Comparison of ENCODE assay signal across 22 mouse cellular contexts in genomic region chr6:49046976-49047375, GRCm38 (mm10). TPM values are rescaled to one million over a fixed set of nuclear protein-coding genes. Genes with fewer than 3 reads are reported as not detected.
DNase-seq lines count a peak whose midpoint lies in the region; ATAC-seq and TF ChIP-seq lines count a peak whose summit lies in the region.
"Had no signal": no experiment of that assay in that cellular context is flagged by ENCODE, and none has a peak within 500 bp of the region (broad histone marks: within the 10 kb centered on the region; RNA-seq: fewer than 3 reads in every experiment).

No protein-coding gene starts in this region.

- peak; percentile 71 for DNase-seq in heart, adult 11 months
- no peak for DNase-seq in liver, embryonic 11.5 days (ENCODE audit: low spot score)
- DNase-seq in testis, postnatal 14 days (ENCODE audit: low spot score), result no peak
- DNase-seq in yolk sac, embryonic 10.5 days (ENCODE audit: low spot score), result peak; percentile 16
- DNase-seq in layer of hippocampus, adult 11-12 months (ENCODE audit: low spot score), result no peak
- DNase-seq: adrenal gland, adult 2 months; adrenal gland, postnatal 10 days; adrenal gland, postnatal 25 days; B cell, adult 2 months; cerebellum, adult 11-12 months; cerebellum, adult 2 months; cerebellum, adult 9-10 months; cerebellum, postnatal 10 days; cerebellum, postnatal 25 days had no signal

- H3K9me3 ChIP-seq in heart, embryonic 11.5 days (replicated peaks; ENCODE audit: control insufficient read depth, low read length), result no peaks in the 10 kb centered on the region
- H3K9me3 ChIP-seq in liver, embryonic 16.5 days (replicated peaks; ENCODE audit: control insufficient read depth, low read length), result no peaks in the 10 kb centered on the region
- H3K9me3 ChIP-seq in liver, embryonic 11.5 days (ENCODE audit: control insufficient read depth, low read length), result no peaks in the 10 kb centered on the region
- H3K9me3 ChIP-seq: embryonic facial prominence, embryonic 10.5 days; embryonic facial prominence, embryonic 12.5 days; forebrain, embryonic 13.5 days; forebrain, embryonic 15.5 days had no signal

- H3K27me3 ChIP-seq in heart, embryonic 11.5 days (ENCODE audit: control insufficient read depth, insufficient read depth, low read length), result no peaks in the 10 kb centered on the region
- no peaks in the 10 kb centered on the region for H3K27me3 ChIP-seq in liver, embryonic 16.5 days (ENCODE audit: control insufficient read depth, insufficient read depth, low read depth, low read length)
- H3K27me3 ChIP-seq in liver, embryonic 11.5 days (replicated peaks; ENCODE audit: control insufficient read depth, insufficient read depth, low read length), result no peaks in the 10 kb centered on the region; the same call in 1 of the 2 replicates
- H3K27me3 ChIP-seq in testis, adult 2 months (ENCODE audit: control insufficient read depth, insufficient read depth, low read length), result no peaks in the 10 kb centered on the region
- H3K27me3 ChIP-seq: forebrain, embryonic 13.5 days; forebrain, embryonic 15.5 days had no signal

- H3K27ac ChIP-seq in heart, embryonic 11.5 days (ENCODE audit: low read depth, low read length), result no peak overlapping the region
- H3K27ac ChIP-seq in liver, embryonic 16.5 days (ENCODE audit: low read length), result no peak overlapping the region
- no peak overlapping the region for H3K27ac ChIP-seq in liver, embryonic 11.5 days (ENCODE audit: low read depth, low read length)
- peak overlapping the region; percentile 32; the same call in 1 of the 2 replicates for H3K27ac ChIP-seq in testis, adult 2 months (ENCODE audit: control insufficient read depth, insufficient read depth, low read depth, low read length)
- H3K27ac ChIP-seq: embryonic facial prominence, embryonic 10.5 days; embryonic facial prominence, embryonic 12.5 days; forebrain, embryonic 13.5 days; forebrain, embryonic 15.5 days had no signal

- no peaks in the 10 kb centered on the region for H3K36me3 ChIP-seq in heart, embryonic 11.5 days (ENCODE audit: control insufficient read depth, insufficient read depth, low read length)
- H3K36me3 ChIP-seq in liver, embryonic 16.5 days (ENCODE audit: control insufficient read depth, insufficient read depth), result no peaks in the 10 kb centered on the region
- H3K36me3 ChIP-seq in liver, embryonic 11.5 days (ENCODE audit: control insufficient read depth, insufficient read depth, low read length), result no peaks in the 10 kb centered on the region
- H3K36me3 ChIP-seq in testis, adult 2 months (ENCODE audit: control insufficient read depth, insufficient read depth, low read length), result no peaks in the 10 kb centered on the region
- H3K36me3 ChIP-seq: embryonic facial prominence, embryonic 10.5 days; embryonic facial prominence, embryonic 12.5 days; forebrain, embryonic 15.5 days had no signal

- 72% methylated on average over 8 of the region's 8 CpGs for WGBS in heart, embryonic 11.5 days (ENCODE audit: insufficient replicate concordance)
- 57% methylated on average over 8 of the region's 8 CpGs for WGBS in liver, embryonic 16.5 days (ENCODE audit: insufficient replicate concordance)
- 76% methylated on average over 8 of the region's 8 CpGs for whole genome bisulfite sequencing in liver, embryonic 11.5 days

- no peak overlapping the region for H3K4me3 ChIP-seq in heart, embryonic 11.5 days (ENCODE audit: low read depth, low read length)
- no peak overlapping the region for H3K4me3 ChIP-seq in liver, embryonic 16.5 days (ENCODE audit: low read depth, low read length)
- no peak overlapping the region for H3K4me3 ChIP-seq in liver, embryonic 11.5 days (ENCODE audit: low read depth, low read length)
- no peak overlapping the region for H3K4me3 ChIP-seq in testis, adult 2 months (ENCODE audit: control insufficient read depth, low read depth, low read length)
- H3K4me3 ChIP-seq: embryonic facial prominence, embryonic 10.5 days; embryonic facial prominence, embryonic 12.5 days; forebrain, embryonic 13.5 days; forebrain, embryonic 15.5 days had no signal

- ATAC-seq in heart, embryonic 11.5 days (replicated peaks; ENCODE audit: insufficient number of reproducible peaks, low FRiP score, low TSS enrichment), result no peak
- peak; percentile 69 for ATAC-seq in liver, embryonic 16.5 days (ENCODE audit: low read depth)
- ATAC-seq in liver, embryonic 11.5 days (replicated peaks; ENCODE audit: low FRiP score), result no peak
- ATAC-seq: CD4-positive, CD25-positive, alpha-beta regulatory T cell, adult 4 months; forebrain, embryonic 13.5 days; forebrain, embryonic 15.5 days had no signal

- no peak for TF ChIP-seq POLR2A in testis, adult 2 months (IDR thresholded peaks at IDR 0.05; ENCODE audit: control insufficient read depth, low read depth, low read length)

- H3K4me2 ChIP-seq in heart, embryonic 11.5 days, result no peak overlapping the region
- no peak overlapping the region for H3K4me2 ChIP-seq in liver, embryonic 16.5 days (ENCODE audit: low read depth, low read length)
- H3K4me2 ChIP-seq in liver, embryonic 11.5 days, result no peak overlapping the region
- H3K4me2 ChIP-seq: embryonic facial prominence, embryonic 12.5 days; forebrain, embryonic 13.5 days; forebrain, embryonic 15.5 days had no signal

- H3K9ac ChIP-seq in heart, embryonic 11.5 days (ENCODE audit: low read depth, low read length), result no peak overlapping the region
- no peak overlapping the region for H3K9ac ChIP-seq in liver, embryonic 16.5 days (ENCODE audit: low read depth, low read length)
- H3K9ac ChIP-seq in liver, embryonic 11.5 days (ENCODE audit: low read depth, low read length), result no peak overlapping the region
- H3K9ac ChIP-seq: embryonic facial prominence, embryonic 12.5 days; forebrain, embryonic 13.5 days; forebrain, embryonic 15.5 days had no signal

- TF ChIP-seq CTCF in testis, adult 2 months (IDR thresholded peaks at IDR 0.05; ENCODE audit: control insufficient read depth, insufficient read depth, insufficient replicate concordance, low read depth, low read length), result no peak

- no peaks in the 10 kb centered on the region for H3K4me1 ChIP-seq in heart, embryonic 11.5 days (ENCODE audit: control insufficient read depth, insufficient read depth, low read length)
- H3K4me1 ChIP-seq in liver, embryonic 16.5 days (ENCODE audit: control insufficient read depth, low read depth, low read length), result no peaks in the 10 kb centered on the region
- H3K4me1 ChIP-seq in liver, embryonic 11.5 days (replicated peaks; ENCODE audit: control insufficient read depth, insufficient read depth, low read length), result no peaks in the 10 kb centered on the region
- peaks cover 3% of the 10 kb centered on the region for H3K4me1 ChIP-seq in testis, adult 2 months (ENCODE audit: control insufficient read depth, insufficient read depth, low read length)
- H3K4me1 ChIP-seq: embryonic facial prominence, embryonic 10.5 days; embryonic facial prominence, embryonic 12.5 days; forebrain, embryonic 13.5 days; forebrain, embryonic 15.5 days had no signal

RNA-seq across cellular contexts. Expression of gene Gpnmb, which starts 10.6 kb away (rescaled TPM):
- 0.09 and 0.62 TPM in 2 replicates for polyA plus RNA-seq in heart, embryonic 11.5 days (2014; fragmentation: Nextera tagmentation; extraction: Ambion mirVana)
- 0.25 and 0.48 TPM in 2 replicates for polyA plus RNA-seq in liver, embryonic 16.5 days (2015; fragmentation: Nextera tagmentation; extraction: Ambion mirVana)
- 0.21 and 0.84 TPM in 2 replicates for polyA plus RNA-seq in liver, embryonic 11.5 days (2014; fragmentation: Nextera tagmentation; extraction: Ambion mirVana)
- 0.31 and 7.8 TPM in 2 replicates for polyA plus RNA-seq in testis, adult 2 months (2012; rRNA removed)

RNA-seq across cellular contexts. Expression of gene Malsu1, which starts 26.6 kb away (rescaled TPM):
- polyA plus RNA-seq in heart, embryonic 11.5 days (2014; fragmentation: Nextera tagmentation; extraction: Ambion mirVana), result 52.3 and 54.5 TPM in 2 replicates
- 28.8 and 30.0 TPM in 2 replicates for polyA plus RNA-seq in liver, embryonic 16.5 days (2015; fragmentation: Nextera tagmentation; extraction: Ambion mirVana)
- polyA plus RNA-seq in liver, embryonic 11.5 days (2014; fragmentation: Nextera tagmentation; extraction: Ambion mirVana), result 67.6 and 68.6 TPM in 2 replicates
- polyA plus RNA-seq in testis, adult 2 months (2012; rRNA removed), result 8.4 and 11.6 TPM in 2 replicates

Comparison
In these comparisons a context has a peak if more than half of its experiments do, and no peak if none do; other contexts are left out.
1. DNase-seq: peak in heart, adult 11 months (single experiment) and yolk sac, embryonic 10.5 days (single experiment); none in liver, embryonic 11.5 days (single experiment), testis, postnatal 14 days (single experiment) and layer of hippocampus, adult 11-12 months (single experiment).